Mouse (Mus musculus): ENCODE data around the gene Mpdu1.
"Not testable (repeated sequence)": the region's sequence is repeated elsewhere in the genome, so short reads cannot be mapped to it uniquely, and the experiment has no call there.

- TF ChIP-seq POLR2A (IDR thresholded peaks at IDR 0.05; ENCODE audit: insufficient read length, low read depth); MYOD1 (IDR thresholded peaks at IDR 0.05; ENCODE audit: control insufficient read depth in 1 of 3, insufficient read length in 2 of 3, low read depth in 2 of 3); USF1 (IDR thresholded peaks at IDR 0.05; ENCODE audit: low read depth); MAX (IDR thresholded peaks at IDR 0.05; ENCODE audit: low read depth); TCF3 (IDR thresholded peaks at IDR 0.05; ENCODE audit: insufficient read length, low read depth): not testable (repeated sequence)
Measured at GRCm38 (mm10) chr11:69703381-69703780, 40.9 kb upstream of the Mpdu1 start.

Data from myocyte (in vitro differentiated cells).